Mouse (Mus musculus) cerebellum, postnatal 36 days (tissue): ENCODE measurements around the gene Mfsd4a.
A peak's percentile ranks its signal among the peaks of the same experiment; 100 is the strongest.

Experiments used
- DNase-seq, 2 experiments: peaks; one replicate each; pipeline ENCODE4 v3.0.0; 2021 to 2022; ENCODE audit warnings: mixed read lengths in 2 of 2

Gene Mfsd4a

GRCm38 (mm10) chr1:132067261-132068255 is at the start of gene Mfsd4a:
TSS of gene Mfsd4a (minus strand) at chr1:132068062.
- DNase-seq, result peak; percentile 70 to 78

GRCm38 (mm10) chr1:132116606-132117005 is 48.7 kb upstream of the Mfsd4a start:
- DNase-seq, result peak; percentile 87 to 89

- no peak for DNase-seq
Observed at GRCm38 (mm10) chr1:132113098-132113497, 45.2 kb upstream of the Mfsd4a start.

- DNase-seq, result no peak
Observed at GRCm38 (mm10) chr1:132112426-132112825, 44.6 kb upstream of the Mfsd4a start.

GRCm38 (mm10) chr1:132111411-132111810 is 43.5 kb upstream of the Mfsd4a start:
- no peak for DNase-seq

- no peak for DNase-seq
Observed at GRCm38 (mm10) chr1:132109368-132109767, 41.5 kb upstream of the Mfsd4a start.

- DNase-seq, result peak; percentile 31 to 40
Observed at GRCm38 (mm10) chr1:132104353-132104752, 36.5 kb upstream of the Mfsd4a start.

GRCm38 (mm10) chr1:132101953-132102697 is 34.3 kb upstream of the Mfsd4a start:
- no peak for DNase-seq

- no peak for DNase-seq
Observed at GRCm38 (mm10) chr1:132099775-132100174, 31.9 kb upstream of the Mfsd4a start.

- no peak for DNase-seq
Observed at GRCm38 (mm10) chr1:132099016-132099415, 31.2 kb upstream of the Mfsd4a start.

- no peak for DNase-seq
Observed at GRCm38 (mm10) chr1:132098076-132098475, 30.2 kb upstream of the Mfsd4a start.

- DNase-seq, result peak; percentile 93
Observed at GRCm38 (mm10) chr1:132095356-132096004, 27.6 kb upstream of the Mfsd4a start.

GRCm38 (mm10) chr1:132093269-132093668 is 25.4 kb upstream of the Mfsd4a start:
- no peak for DNase-seq

- no peak for DNase-seq
Observed at GRCm38 (mm10) chr1:132090266-132090665, 22.4 kb upstream of the Mfsd4a start.

- DNase-seq, result no peak
Observed at GRCm38 (mm10) chr1:132089767-132090166, 21.9 kb upstream of the Mfsd4a start.

- peak; percentile 72 to 73 for DNase-seq
Observed at GRCm38 (mm10) chr1:132088181-132088671, 20.4 kb upstream of the Mfsd4a start.

GRCm38 (mm10) chr1:132085181-132086049 is 17.6 kb upstream of the Mfsd4a start:
- no peak for DNase-seq

GRCm38 (mm10) chr1:132078413-132078812 is 10.6 kb upstream of the Mfsd4a start:
- no peak for DNase-seq

- DNase-seq, result no peak
Observed at GRCm38 (mm10) chr1:132075576-132075975, 7.7 kb upstream of the Mfsd4a start.

GRCm38 (mm10) chr1:132070659-132071058 is 2.8 kb upstream of the Mfsd4a start:
- DNase-seq, result no peak

- no peak for DNase-seq
Observed at GRCm38 (mm10) chr1:132069436-132069835, 1.6 kb upstream of the Mfsd4a start.
